Mouse (Mus musculus): ENCODE measurements at regions not wholly inside any gene's neighbourhood (a gene's known extent, or its start where the extent isn't known, plus 50 kb on each side); places are given as distances from the start of the nearest gene placed in this dataset.

GRCm38 (mm10) chr10:39218151-39218550, 54.6 kb upstream of the Ccn6 start:
- no peak for TF ChIP-seq GATA1 (IDR thresholded peaks at IDR 0.05; ENCODE audit: borderline replicate concordance, low read length)
- no peak for TF ChIP-seq FLI1 (IDR thresholded peaks at IDR 0.05; ENCODE audit: low read length)
